Mouse (Mus musculus) urinary bladder, postnatal 10 days (tissue): Measurements from ENCODE around the gene Scube1.

ENCODE experiments used
- DNase-seq: peaks from one replicate; pipeline ENCODE4 v3.0.0; 2022; ENCODE audit warnings: low spot score

Gene Scube1

GRCm38 (mm10) chr15:83594513-83595363 is 130.1 kb downstream of the Scube1 start, which contains the start of gene Ttll12:
Gene Ttll12, minus strand, starts transcription at chr15:83595157.
- DNase-seq: peak; percentile 70

DNA sequence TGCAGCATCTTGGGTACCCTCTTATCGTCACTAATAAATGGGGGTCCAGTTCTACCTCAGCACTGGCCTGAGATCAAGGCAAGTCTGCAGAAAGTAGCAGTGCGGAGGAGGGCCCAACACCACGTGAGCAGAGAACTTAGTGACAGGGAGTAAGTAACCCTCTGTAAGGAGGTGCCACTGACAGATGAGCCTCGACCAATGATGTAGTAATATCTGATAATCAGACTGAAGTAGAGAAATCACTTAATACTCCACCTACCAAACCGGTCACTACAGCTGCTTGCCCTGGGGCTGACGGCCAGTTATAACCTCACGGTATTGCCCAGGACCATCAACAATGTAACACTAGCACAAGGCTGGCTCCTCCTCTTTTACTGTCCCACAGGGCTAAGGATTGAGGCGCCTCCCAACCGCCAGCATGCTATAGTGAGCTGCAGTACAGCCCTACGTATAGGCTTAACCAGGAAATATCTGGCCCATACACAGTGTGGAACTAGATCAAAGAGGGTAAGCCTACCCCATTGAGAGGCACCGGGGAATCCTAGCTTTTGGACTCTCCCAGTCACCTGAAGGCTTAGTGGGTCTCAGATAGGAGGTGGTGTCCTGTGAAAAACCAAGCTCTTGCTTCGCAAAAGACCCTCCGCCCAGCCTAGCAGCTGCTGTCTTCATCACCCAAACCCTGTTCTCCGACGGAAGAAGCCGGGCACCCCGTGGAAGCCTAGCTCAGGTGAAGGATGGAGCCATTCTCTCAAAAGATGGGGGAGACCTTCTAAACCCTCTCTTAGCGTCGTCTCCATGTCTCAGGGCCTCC is 130.9 kb downstream of the Scube1 start:
- no peak for DNase-seq

GRCm38 (mm10) chr15:83593189-83593585 is 131.6 kb downstream of the Scube1 start:
- DNase-seq: no peak

DNA sequence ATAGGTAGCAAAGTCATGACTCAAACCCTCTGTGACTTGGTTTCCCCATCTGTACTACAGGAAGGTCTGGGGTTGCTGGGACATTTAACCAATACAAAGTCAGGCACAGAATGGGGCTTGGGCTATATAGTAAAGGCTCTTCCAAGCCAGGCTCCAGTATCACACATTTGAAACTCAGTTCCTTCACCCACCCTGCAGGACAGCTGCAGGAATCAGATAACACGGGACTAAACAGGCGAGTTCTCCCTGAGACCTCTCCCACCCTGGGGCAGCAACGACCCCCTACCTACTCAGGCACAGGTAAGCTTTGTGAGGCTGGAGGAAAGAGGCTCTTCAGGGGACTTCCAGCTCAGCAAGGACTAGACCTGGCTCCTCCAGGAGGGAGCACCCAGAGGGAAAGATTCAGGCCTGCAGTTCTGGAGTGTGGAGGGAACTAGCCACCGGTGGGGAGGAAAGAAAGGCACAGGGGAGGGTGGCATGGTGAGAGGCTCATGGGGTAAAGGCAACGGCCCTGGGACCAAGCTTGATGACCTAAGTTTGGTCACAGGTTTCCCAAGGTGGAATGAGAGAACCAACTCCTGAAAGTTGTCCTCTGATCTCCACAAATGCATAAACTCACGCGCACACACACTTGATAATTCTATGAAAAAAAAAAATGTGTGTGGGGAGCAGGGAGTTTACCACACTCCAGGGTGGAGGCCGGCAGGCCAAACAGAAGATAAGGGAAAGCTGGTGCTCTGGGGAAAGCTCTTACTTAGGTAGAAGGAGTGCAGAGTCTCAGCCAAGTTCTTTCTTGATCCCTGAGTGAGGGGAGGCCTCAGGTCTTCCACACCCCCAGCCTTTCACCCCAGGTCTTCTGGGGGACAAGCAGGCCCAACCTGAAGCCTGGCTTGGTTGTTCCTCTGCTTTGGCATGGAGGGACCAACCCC is 132.3 kb downstream of the Scube1 start:
- no peak for DNase-seq

- DNase-seq: no peak
Measured at GRCm38 (mm10) chr15:83591758-83592157, 133.1 kb downstream of the Scube1 start.

- DNase-seq: no peak
Measured at GRCm38 (mm10) chr15:83590841-83591240, 134.0 kb downstream of the Scube1 start.

DNA sequence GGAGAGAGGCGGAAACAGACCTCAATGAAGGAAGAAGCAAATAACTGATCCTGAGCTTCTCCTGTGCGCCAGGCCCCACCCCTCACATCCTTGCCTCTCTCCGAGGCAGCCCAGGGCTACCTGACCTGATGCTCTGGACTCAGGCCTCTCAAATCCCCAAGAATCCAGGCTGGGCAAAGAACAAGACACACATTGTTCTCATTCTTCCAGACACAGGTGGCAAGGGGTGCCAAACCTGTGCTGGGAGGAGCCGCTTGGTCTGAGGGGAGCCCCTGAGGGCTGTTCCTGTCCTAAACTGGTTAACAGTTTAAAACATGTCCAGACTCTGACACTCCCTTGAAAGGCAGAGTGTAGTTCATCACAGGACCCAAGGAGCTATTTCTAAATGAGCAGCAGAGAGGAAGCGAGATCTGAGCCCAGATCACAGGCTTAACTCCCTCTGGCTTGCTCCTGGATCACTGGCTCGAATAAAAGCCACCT is 140.0 kb downstream of the Scube1 start:
- DNase-seq: no peak

DNA sequence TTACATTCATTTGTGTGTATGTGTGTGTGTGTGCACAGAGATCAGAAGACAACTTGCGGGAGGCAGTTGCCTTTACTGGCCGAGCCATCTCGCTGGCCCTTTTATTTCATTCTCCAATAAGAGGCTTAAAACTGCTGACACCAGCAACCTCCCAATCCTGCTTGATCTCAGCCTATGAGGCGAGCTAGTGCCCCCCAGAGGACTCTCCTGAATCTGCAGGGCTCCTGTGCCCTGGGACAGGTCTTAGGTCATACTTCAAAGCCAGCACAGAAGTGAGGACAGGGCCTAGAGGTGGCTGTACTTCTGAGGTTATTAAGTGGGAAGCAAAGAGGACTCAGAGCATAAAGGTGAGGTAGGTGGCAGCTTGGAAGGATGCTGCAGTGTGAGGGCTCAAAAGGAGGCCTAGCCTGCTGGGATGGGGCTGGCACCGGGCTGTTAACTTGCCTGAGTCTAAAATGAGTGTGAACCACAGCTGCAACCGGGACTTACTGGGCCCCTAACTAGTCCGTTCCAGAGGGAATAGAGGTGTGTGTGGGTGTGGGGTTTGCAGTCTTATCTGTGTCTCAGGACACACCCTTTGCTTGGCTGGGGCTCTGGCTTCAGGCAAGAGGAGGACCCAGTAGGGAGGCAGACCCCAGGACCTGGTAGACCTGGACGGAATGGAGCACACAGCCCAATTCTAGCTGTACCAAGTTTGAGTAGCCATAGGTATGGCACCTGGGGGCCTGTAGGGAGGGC is 141.2 kb downstream of the Scube1 start:
- no peak for DNase-seq

- no peak for DNase-seq
Measured at GRCm38 (mm10) chr15:83582931-83583330, 141.9 kb downstream of the Scube1 start.

DNA sequence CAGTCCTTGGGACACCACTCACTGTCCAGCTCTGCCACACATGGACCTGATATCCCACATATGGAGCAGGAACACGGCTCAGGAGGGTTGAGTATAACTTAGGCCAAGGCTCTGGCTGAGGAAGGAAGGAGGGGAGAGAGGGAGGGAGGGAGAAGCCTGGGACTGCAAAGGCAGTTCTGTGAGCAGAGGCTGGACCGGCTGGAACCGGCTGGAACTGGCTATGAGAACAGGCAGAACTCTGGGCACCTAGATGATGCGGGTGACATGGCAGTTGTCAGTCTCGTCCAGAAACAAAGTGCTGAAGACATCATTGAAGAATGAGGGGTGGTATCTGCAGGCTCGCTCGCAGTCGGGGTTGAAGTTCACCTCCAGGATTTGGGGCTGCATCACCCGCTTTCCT is 148.2 kb downstream of the Scube1 start:
- no peak for DNase-seq

DNA sequence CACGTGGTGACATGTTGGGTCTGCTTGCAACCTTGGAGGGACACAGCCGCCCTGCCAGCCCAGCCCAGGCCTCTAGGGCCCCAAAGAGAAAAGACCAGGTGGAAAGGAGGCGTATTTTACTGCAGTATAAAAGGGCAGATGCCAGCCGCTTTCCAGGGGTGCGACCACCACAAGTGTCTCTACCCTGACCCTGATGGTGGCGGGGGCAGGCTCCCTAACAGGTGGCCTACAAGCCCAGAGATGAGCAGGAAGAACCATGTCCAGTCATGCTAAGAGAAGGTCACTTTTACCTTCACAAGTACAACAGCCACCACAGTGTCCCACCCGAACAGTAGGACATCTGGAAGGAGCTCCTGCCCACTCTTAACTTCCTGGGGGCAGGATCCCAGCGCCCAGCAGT is 149.3 kb downstream of the Scube1 start:
- DNase-seq: no peak

DNA sequence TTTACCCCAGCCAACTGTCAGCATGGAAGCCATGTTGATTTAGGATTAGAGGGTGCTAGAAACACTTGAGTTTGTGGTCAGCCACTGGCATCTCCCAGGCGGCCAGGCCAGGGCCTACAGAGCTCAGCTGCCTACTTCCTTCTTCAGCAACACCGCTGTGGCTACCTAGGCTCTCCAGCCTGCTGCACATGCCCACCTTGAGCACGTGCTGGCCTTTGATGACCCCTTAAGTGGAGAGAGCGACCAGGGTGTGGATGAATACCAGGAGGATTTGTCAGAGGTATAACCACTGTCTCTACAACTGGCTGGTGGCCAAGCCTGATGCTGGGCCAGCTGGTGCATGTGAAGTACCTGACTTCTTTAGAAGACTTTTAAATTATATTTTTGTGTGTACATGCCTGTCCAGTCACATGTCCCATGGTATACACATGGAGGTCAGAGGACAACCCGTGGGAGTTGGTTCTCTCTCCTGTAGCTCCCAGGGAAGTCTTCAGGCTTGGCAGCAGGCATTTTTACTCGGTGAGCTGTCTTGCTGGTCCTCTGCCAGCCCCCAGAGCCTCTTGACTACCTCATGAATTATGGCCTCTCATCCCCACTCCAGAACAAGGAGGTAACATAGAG is 150.0 kb downstream of the Scube1 start:
- no peak for DNase-seq

DNA sequence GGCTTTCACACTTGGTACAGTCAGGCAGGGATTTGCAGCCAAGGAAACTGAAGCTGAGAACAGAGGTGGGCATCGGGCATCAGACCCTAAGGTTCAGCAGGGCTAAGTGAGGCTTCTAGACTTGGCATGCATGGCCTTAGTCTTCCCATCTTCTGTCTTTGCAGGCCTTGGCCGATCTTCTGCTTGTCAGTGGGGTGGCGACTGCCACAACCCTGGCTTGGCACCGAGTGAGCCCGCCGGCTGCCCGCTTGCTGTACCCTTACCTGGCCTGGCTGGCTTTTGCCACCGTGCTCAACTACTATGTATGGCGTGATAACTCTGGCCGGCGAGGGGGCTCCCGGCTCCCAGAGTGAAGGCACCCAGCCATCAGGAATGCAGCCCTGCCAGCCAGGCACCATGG is 151.2 kb downstream of the Scube1 start:
- DNase-seq: no peak

- DNase-seq: no peak
Measured at GRCm38 (mm10) chr15:83572132-83572531, 152.7 kb downstream of the Scube1 start.

- no peak for DNase-seq
Measured at GRCm38 (mm10) chr15:83571636-83572035, 153.2 kb downstream of the Scube1 start.

DNA sequence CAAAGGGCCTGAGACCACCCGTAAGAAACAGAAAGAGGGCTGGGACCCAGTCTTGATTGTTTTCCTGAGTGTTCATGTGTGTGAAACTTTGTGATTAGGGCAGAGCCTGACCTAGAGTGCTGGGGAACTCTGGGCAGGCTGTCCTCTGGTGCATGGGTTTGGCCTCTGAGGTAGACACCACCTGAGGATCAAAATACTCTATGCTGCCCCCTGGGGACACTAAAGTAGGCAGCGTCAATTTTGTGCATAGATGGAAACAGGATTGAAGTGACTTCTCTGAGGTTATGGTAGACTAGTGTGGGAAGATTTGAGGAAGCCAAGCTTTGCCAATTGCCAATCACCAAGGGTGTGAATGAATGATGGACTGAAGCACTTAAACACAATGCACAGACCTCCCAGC is 154.2 kb downstream of the Scube1 start:
- no peak for DNase-seq

GRCm38 (mm10) chr15:83569682-83570081 is 155.1 kb downstream of the Scube1 start:
- DNase-seq: no peak

DNA sequence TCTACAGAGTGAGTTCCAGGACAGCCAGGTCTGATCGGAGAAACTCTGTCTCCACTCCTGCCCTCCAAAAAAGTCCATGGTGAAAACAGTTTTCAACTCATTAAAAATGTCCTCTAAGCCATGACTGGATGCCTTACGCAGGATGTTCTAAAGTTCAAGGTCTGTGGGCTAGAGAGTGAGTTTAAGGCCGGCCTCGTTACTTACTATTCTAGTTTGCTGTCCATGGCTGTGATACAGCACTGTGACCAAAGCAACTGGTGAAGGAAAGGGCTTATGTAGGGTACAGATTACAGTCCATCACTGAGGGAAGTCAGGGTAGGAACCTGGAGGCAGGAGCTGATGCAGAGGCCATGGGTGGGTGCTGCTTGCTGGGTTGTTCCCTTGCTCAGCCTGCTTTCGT is 156.3 kb downstream of the Scube1 start:
- DNase-seq: no peak

- no peak for DNase-seq
Measured at GRCm38 (mm10) chr15:83567728-83568127, 157.1 kb downstream of the Scube1 start.

GRCm38 (mm10) chr15:83566006-83566405 is 158.8 kb downstream of the Scube1 start:
- no peak for DNase-seq

- DNase-seq: no peak
Measured at GRCm38 (mm10) chr15:83565434-83565833, 159.4 kb downstream of the Scube1 start.
